In the genomic region with DNA sequence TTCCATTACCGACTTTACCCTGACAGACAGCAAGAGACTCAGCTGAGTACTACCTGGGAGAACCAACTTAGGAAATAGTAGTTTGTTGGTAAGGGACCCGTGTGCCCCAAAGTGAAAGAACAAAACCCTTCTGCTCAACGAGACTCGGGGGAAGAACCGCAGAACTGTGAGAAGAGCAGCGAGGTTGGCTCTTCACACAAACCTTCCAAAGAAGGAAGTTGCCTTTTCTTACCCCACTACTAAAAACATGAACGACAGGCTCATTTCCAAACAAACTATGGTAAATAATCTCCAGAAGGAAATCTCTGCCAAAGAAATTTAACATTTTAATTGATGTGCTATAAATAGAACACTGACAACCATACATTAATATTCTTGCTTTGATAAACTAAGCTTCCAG, we compare ENCODE assay signal across 10 mouse cellular contexts. TPM values are rescaled to one million over a fixed set of nuclear protein-coding genes. Genes with fewer than 3 reads are reported as not detected.
DNase-seq lines count a peak whose midpoint lies in the region; ATAC-seq and TF ChIP-seq lines count a peak whose summit lies in the region.
"Had no signal": no experiment of that assay in that cellular context is flagged by ENCODE, and none has a peak within 500 bp of the region (broad histone marks: within the 10 kb centered on the region; RNA-seq: fewer than 3 reads in every experiment).

No protein-coding gene starts in this region.

- peaks cover 20% of the 10 kb centered on the region for H3K4me1 ChIP-seq in heart, embryonic 13.5 days
- H3K4me1 ChIP-seq in MEL (ENCODE audit: control insufficient read depth in 1 of 2, insufficient read depth in 2 of 2, low read length in 2 of 2): peaks cover under 1 to 34% of the 10 kb centered on the region in 2 experiments; a peak in 3 of 4 replicates
- peaks cover 3% of the 10 kb centered on the region; the same call in 1 of the 2 replicates for H3K4me1 ChIP-seq in hindbrain, embryonic 11.5 days (replicated peaks; ENCODE audit: control insufficient read depth, insufficient read depth, low read length)
- H3K4me1 ChIP-seq in liver, postnatal 0 days (ENCODE audit: insufficient read depth): peaks cover 12% of the 10 kb centered on the region
- H3K4me1 ChIP-seq in kidney, adult 2 months (ENCODE audit: control insufficient read depth, insufficient read depth, low read length): peaks cover 4% of the 10 kb centered on the region; the same call in 1 of the 2 replicates

- DNase-seq in heart, adult 18-20 months: no peak
- DNase-seq in MEL (ENCODE audit: low read depth, low spot score): peak; percentile 70
- DNase-seq in hindbrain, embryonic 11.5 days (ENCODE audit: low spot score): no peak
- DNase-seq in liver, postnatal 0 days: no peak
- DNase-seq in layer of hippocampus, postnatal 25 days (ENCODE audit: extremely low spot score in 1 of 2, low spot score in 1 of 2): no peak
- no peak for DNase-seq in kidney, adult 2 months
- no peak for DNase-seq in spleen, adult 18-20 months
- DNase-seq: gastrocnemius, postnatal 14 days had no signal

- H3K9ac ChIP-seq in heart, embryonic 13.5 days: peak overlapping the region; percentile 25
- H3K9ac ChIP-seq in MEL (ENCODE audit: control insufficient read depth, low read depth, low read length, poor library complexity, severe bottlenecking): peak overlapping the region; percentile 70
- no peak overlapping the region for H3K9ac ChIP-seq in hindbrain, embryonic 11.5 days (ENCODE audit: low read depth, low read length)
- 0 out of 2 replicates have a peak overlapping the region, but pooled peaks have one; percentile 6 for H3K9ac ChIP-seq in liver, postnatal 0 days (replicated peaks)

- H3K4me2 ChIP-seq in heart, embryonic 13.5 days: peak overlapping the region; percentile 96
- no peak overlapping the region for H3K4me2 ChIP-seq in hindbrain, embryonic 11.5 days (replicated peaks; ENCODE audit: low read depth, low read length)
- peak overlapping the region; percentile 95 for H3K4me2 ChIP-seq in liver, postnatal 0 days (ENCODE audit: low read depth, low read length)

- TF ChIP-seq EP300 in MEL (IDR thresholded peaks at IDR 0.05; ENCODE audit: low read depth in 1 of 2, low read length in 2 of 2): no peak
- no peak for TF ChIP-seq EP300 in liver, postnatal 0 days (IDR thresholded peaks at IDR 0.05; ENCODE audit: low read depth)

- no peak overlapping the region for H3K27ac ChIP-seq in heart, embryonic 13.5 days (replicated peaks)
- no peak overlapping the region for H3K27ac ChIP-seq in MEL (ENCODE audit: control insufficient read depth, low read depth, low read length)
- H3K27ac ChIP-seq in hindbrain, embryonic 11.5 days (ENCODE audit: low read depth, low read length): no peak overlapping the region
- no peak overlapping the region for H3K27ac ChIP-seq in liver, postnatal 0 days (ENCODE audit: low read depth)
- no peak overlapping the region for H3K27ac ChIP-seq in kidney, adult 2 months (ENCODE audit: insufficient read depth, low read depth, low read length)

- H3K79me2 ChIP-seq in MEL (ENCODE audit: control insufficient read depth, insufficient read depth, low read length, poor library complexity): peaks cover 19% of the 10 kb centered on the region

- 80% methylated on average over 7 of the region's 7 CpGs for WGBS in heart, embryonic 13.5 days
- 89% methylated on average over 7 of the region's 7 CpGs for WGBS in hindbrain, embryonic 11.5 days
- 46% methylated on average over 7 of the region's 7 CpGs for WGBS in liver, postnatal 0 days (ENCODE audit: insufficient replicate concordance)
- 61% methylated on average over 7 of the region's 7 CpGs for WGBS in kidney, adult 2 months

- H3K36me3 ChIP-seq in heart, embryonic 13.5 days: peaks cover 9% of the 10 kb centered on the region; the same call in 1 of the 2 replicates
- peaks cover 0 to 31% of the 10 kb centered on the region in 2 experiments; a peak in 2 of 4 replicates for H3K36me3 ChIP-seq in MEL (ENCODE audit: control insufficient read depth in 1 of 2, insufficient read depth in 2 of 2, low read length in 2 of 2)
- H3K36me3 ChIP-seq in hindbrain, embryonic 11.5 days (ENCODE audit: control insufficient read depth, insufficient read depth, low read length): no peaks in the 10 kb centered on the region
- no peaks in the 10 kb centered on the region for H3K36me3 ChIP-seq in liver, postnatal 0 days (replicated peaks; ENCODE audit: insufficient read depth, low read length)
- no peaks in the 10 kb centered on the region for H3K36me3 ChIP-seq in kidney, adult 2 months (ENCODE audit: control insufficient read depth, insufficient read depth, low read length)

- H3K9me3 ChIP-seq in heart, embryonic 13.5 days: no peaks in the 10 kb centered on the region
- H3K9me3 ChIP-seq in MEL (replicated peaks; ENCODE audit: insufficient read depth, low read length): no peaks in the 10 kb centered on the region
- no peaks in the 10 kb centered on the region for H3K9me3 ChIP-seq in hindbrain, embryonic 11.5 days (ENCODE audit: control insufficient read depth, low read length)
- no peaks in the 10 kb centered on the region for H3K9me3 ChIP-seq in liver, postnatal 0 days (ENCODE audit: low read length)

- peak overlapping the region; percentile 92 for H3K4me3 ChIP-seq in heart, embryonic 13.5 days
- peak overlapping the region; percentile 42 to 71 for H3K4me3 ChIP-seq in MEL (ENCODE audit: control insufficient read depth in 1 of 2, insufficient read depth in 1 of 2, low read depth in 2 of 2, low read length in 2 of 2)
- H3K4me3 ChIP-seq in hindbrain, embryonic 11.5 days (ENCODE audit: low read depth, low read length): peak overlapping the region; percentile 99
- H3K4me3 ChIP-seq in liver, postnatal 0 days (ENCODE audit: low read depth, low read length): peak overlapping the region; percentile 98
- no peak overlapping the region for H3K4me3 ChIP-seq in kidney, adult 2 months (ENCODE audit: insufficient read depth, low read depth, low read length)

- H3K27me3 ChIP-seq in heart, embryonic 13.5 days (replicated peaks): peaks cover 5% of the 10 kb centered on the region; the same call in 1 of the 2 replicates
- H3K27me3 ChIP-seq in MEL (ENCODE audit: control insufficient read depth in 1 of 2, insufficient read depth in 2 of 2, low read length in 2 of 2): no peaks in the 10 kb centered on the region
- H3K27me3 ChIP-seq in hindbrain, embryonic 11.5 days (ENCODE audit: control insufficient read depth, insufficient read depth, low read length): no peaks in the 10 kb centered on the region
- H3K27me3 ChIP-seq in liver, postnatal 0 days (ENCODE audit: insufficient read depth, low read length): no peaks in the 10 kb centered on the region
- no peaks in the 10 kb centered on the region for H3K27me3 ChIP-seq in kidney, adult 2 months (replicated peaks; ENCODE audit: control insufficient read depth, insufficient read depth, low read length)

- TF ChIP-seq POLR2A in MEL (IDR thresholded peaks at IDR 0.05; ENCODE audit: control insufficient read depth in 1 of 2, insufficient read depth in 1 of 2, low read depth in 1 of 2, low read length in 2 of 2, poor library complexity in 1 of 2): no peak
- no peak for TF ChIP-seq POLR2A in kidney, adult 2 months (IDR thresholded peaks at IDR 0.05; ENCODE audit: low read depth, low read length)

- TF ChIP-seq CTCF in MEL (IDR thresholded peaks at IDR 0.05 in 2 of 3, conservative IDR thresholded peaks at IDR 0.05 in 1 of 3; ENCODE audit: control insufficient read depth in 1 of 3, insufficient read depth in 1 of 3, low read depth in 2 of 3, low read length in 3 of 3, poor library complexity in 1 of 3, severe bottlenecking in 1 of 3): no peak
- TF ChIP-seq CTCF in liver, postnatal 0 days (IDR thresholded peaks at IDR 0.05; ENCODE audit: low read depth): no peak
- no peak for TF ChIP-seq CTCF in kidney, adult 2 months (conservative IDR thresholded peaks at IDR 0.05; ENCODE audit: insufficient read depth, insufficient read length, low read depth, low read length)

- no peak for TF ChIP-seq RAD21 in MEL (IDR thresholded peaks at IDR 0.05; ENCODE audit: low read depth, low read length)

- no peak for ATAC-seq in heart, embryonic 13.5 days (ENCODE audit: extremely low read depth, insufficient number of reproducible peaks, low FRiP score, low TSS enrichment)
- ATAC-seq in hindbrain, embryonic 11.5 days (ENCODE audit: low FRiP score): no peak
- no peak for ATAC-seq in liver, postnatal 0 days
- ATAC-seq: CD4-positive, CD25-positive, alpha-beta regulatory T cell, adult 4 months had no signal

RNA-seq across cellular contexts. Expression of a gene that starts 1.4 kb away (rescaled TPM):
- 17.1 and 18.0 TPM in 2 replicates for polyA plus RNA-seq in heart, embryonic 13.5 days (2015; fragmentation: Nextera tagmentation; extraction: Ambion mirVana)
- 10 to 100 TPM; 14.0 to 14.2 TPM for total RNA-seq in heart, adult 18-20 months (2021)
- 27.9 and 32.9 TPM in 2 replicates for total RNA-seq in MEL (2012; rRNA removed)
- 10 to 100 TPM in 1 of 2 experiments, not detected in 1; 29.8 TPM for polyA plus RNA-seq in MEL (2012; ENCODE audit: insufficient read depth in 1 of 2, insufficient read length in 2 of 2, low read depth in 1 of 2, low replicate concordance in 2 of 2, missing spikeins in 1 of 2)
- polyA plus RNA-seq in hindbrain, embryonic 11.5 days (2014; fragmentation: Nextera tagmentation; extraction: Ambion mirVana): 21.0 and 24.4 TPM in 2 replicates
- 14.6 and 17.9 TPM in 2 replicates for polyA plus RNA-seq in liver, postnatal 0 days (2015; fragmentation: Nextera tagmentation; extraction: Ambion mirVana)
- 10 to 100 TPM; 25.2 to 26.1 TPM for total RNA-seq in layer of hippocampus, postnatal 25 days (2021)
- 15.8 and 21.1 TPM in 2 replicates for polyA plus RNA-seq in kidney, adult 2 months (2012; rRNA removed)

RNA-seq across cellular contexts. Expression of a gene that starts 49.5 kb away (rescaled TPM):
- 279 and 318 TPM in 2 replicates for polyA plus RNA-seq in heart, embryonic 13.5 days (2015; fragmentation: Nextera tagmentation; extraction: Ambion mirVana)
- total RNA-seq in heart, adult 18-20 months (2021): 100 to 1,000 TPM; 282 to 304 TPM
- 206 and 211 TPM in 2 replicates for total RNA-seq in MEL (2012; rRNA removed)
- polyA plus RNA-seq in MEL (2012; ENCODE audit: insufficient read depth in 1 of 2, insufficient read length in 2 of 2, low read depth in 1 of 2, low replicate concordance in 2 of 2, missing spikeins in 1 of 2): 100 to 1,000 TPM in 1 of 2 experiments, not detected in 1; 267 TPM
- polyA plus RNA-seq in hindbrain, embryonic 11.5 days (2014; fragmentation: Nextera tagmentation; extraction: Ambion mirVana): 574 and 582 TPM in 2 replicates
- 153 and 164 TPM in 2 replicates for polyA plus RNA-seq in liver, postnatal 0 days (2015; fragmentation: Nextera tagmentation; extraction: Ambion mirVana)
- 100 to 1,000 TPM; 569 to 617 TPM for total RNA-seq in layer of hippocampus, postnatal 25 days (2021)
- 90.9 and 114 TPM in 2 replicates for polyA plus RNA-seq in kidney, adult 2 months (2012; rRNA removed)

RNA-seq across cellular contexts. Expression of a gene that starts 51.2 kb away (rescaled TPM):
- 20.3 and 22.5 TPM in 2 replicates for polyA plus RNA-seq in heart, embryonic 13.5 days (2015; fragmentation: Nextera tagmentation; extraction: Ambion mirVana)
- 10 to 100 TPM; 85.9 to 89.3 TPM for total RNA-seq in heart, adult 18-20 months (2021)
- 15.9 and 18.9 TPM in 2 replicates for total RNA-seq in MEL (2012; rRNA removed)
- polyA plus RNA-seq in MEL (2012; ENCODE audit: insufficient read depth in 1 of 2, insufficient read length in 2 of 2, low read depth in 1 of 2, low replicate concordance in 2 of 2, missing spikeins in 1 of 2): 10 to 100 TPM in 1 of 2 experiments, not detected in 1; 31.1 TPM
- 34.4 and 35.4 TPM in 2 replicates for polyA plus RNA-seq in hindbrain, embryonic 11.5 days (2014; fragmentation: Nextera tagmentation; extraction: Ambion mirVana)
- 15.9 and 18.5 TPM in 2 replicates for polyA plus RNA-seq in liver, postnatal 0 days (2015; fragmentation: Nextera tagmentation; extraction: Ambion mirVana)
- 100 to 1,000 TPM in 1 of 2 experiments, 10 to 100 TPM in 1; 87.8 to 107 TPM for total RNA-seq in layer of hippocampus, postnatal 25 days (2021)
- polyA plus RNA-seq in kidney, adult 2 months (2012; rRNA removed): 22.1 and 23.1 TPM in 2 replicates
